Mouse (Mus musculus): ENCODE results near the gene Dnaaf2. TPM values are rescaled to one million over a fixed set of nuclear protein-coding genes. Genes with fewer than 3 reads are reported as not detected.
"Not testable (repeated sequence)": the region's sequence is repeated elsewhere in the genome, so short reads cannot be mapped to it uniquely, and the experiment has no call there.

The Dnaaf2 gene
- polyA plus RNA-seq, 1 experiment from 2014 or later = 16.3 TPM

- Histone ChIP-seq H3K27me3 (ENCODE audit: poor library complexity, severe bottlenecking) (no peaks in the 10 kb centered on the region), H3K4me1 (peaks cover 26% of the 10 kb centered on the region), H3K4me3 (peak within 1 kb of the TSS; percentile 94), H3K27ac (peak within 1 kb of the TSS; percentile 99), H3K9me3 (no peaks in the 10 kb centered on the region), H3K36me3 (replicated peaks) (peaks cover 18% of the 10 kb centered on the region)
- under 1% methylated on average over 40 of the region's 40 CpGs for WGBS
- DNase-seq (ENCODE audit: extremely low spot score, low spot score) = peak; percentile 88
These were observed 29.6 kb downstream of the Dnaaf2 start, which contains the start of gene Lrr1 for GRCm38 (mm10) chr12:69168461-69169106. Gene Lrr1 (plus strand): TSS chr12:69168814.

DNA sequence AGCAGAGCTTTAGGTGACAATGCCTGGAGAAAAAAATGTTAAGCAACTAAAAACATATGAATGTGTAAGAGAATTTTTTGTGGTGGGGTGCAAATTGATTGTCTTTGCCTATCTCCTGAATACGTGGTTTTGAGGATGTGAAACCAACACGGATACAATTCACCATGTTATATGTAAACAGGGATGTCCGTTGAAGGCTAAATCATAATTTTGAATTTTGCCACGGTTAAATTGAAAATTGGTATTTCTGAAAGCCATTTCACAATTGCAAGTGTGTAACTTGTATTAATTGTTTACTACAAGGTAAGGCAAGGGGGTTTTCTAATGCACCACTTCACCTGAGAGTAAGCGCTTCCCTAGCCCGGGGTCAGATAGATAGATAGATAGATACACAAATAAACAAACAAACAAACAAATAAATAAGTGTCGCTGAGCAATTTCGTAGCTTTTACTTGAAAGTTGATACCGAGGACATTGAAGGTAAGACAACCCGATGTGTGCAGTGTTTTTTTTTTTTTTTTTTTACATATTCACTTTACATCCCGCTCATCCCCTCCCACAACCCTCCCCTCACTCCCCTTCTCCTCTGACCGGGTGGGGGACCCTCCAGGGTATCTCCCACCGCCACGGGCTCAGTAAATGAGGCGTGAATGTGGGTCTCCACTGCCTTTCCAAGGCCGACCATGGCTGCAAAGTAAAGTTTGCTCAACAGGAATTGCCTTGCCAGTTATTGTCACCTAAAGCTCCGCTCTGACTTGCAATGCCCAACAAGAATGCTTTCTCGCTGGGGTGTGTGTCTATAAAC lies 30.4 kb downstream of the Dnaaf2 start:
- 9% methylated on average over 18 of the region's 18 CpGs for WGBS
- H3K4me1 ChIP-seq = peaks cover 26% of the 10 kb centered on the region
- peak overlapping the region; percentile 94 for H3K4me3 ChIP-seq
- peak overlapping the region; percentile 99 for H3K27ac ChIP-seq
- H3K36me3 ChIP-seq (replicated peaks) = peaks cover 11% of the 10 kb centered on the region
- H3K9me3 ChIP-seq = no peaks in the 10 kb centered on the region
- DNase-seq (ENCODE audit: extremely low spot score, low spot score) = no peak
- H3K27me3 ChIP-seq (ENCODE audit: poor library complexity, severe bottlenecking) = no peaks in the 10 kb centered on the region

DNA sequence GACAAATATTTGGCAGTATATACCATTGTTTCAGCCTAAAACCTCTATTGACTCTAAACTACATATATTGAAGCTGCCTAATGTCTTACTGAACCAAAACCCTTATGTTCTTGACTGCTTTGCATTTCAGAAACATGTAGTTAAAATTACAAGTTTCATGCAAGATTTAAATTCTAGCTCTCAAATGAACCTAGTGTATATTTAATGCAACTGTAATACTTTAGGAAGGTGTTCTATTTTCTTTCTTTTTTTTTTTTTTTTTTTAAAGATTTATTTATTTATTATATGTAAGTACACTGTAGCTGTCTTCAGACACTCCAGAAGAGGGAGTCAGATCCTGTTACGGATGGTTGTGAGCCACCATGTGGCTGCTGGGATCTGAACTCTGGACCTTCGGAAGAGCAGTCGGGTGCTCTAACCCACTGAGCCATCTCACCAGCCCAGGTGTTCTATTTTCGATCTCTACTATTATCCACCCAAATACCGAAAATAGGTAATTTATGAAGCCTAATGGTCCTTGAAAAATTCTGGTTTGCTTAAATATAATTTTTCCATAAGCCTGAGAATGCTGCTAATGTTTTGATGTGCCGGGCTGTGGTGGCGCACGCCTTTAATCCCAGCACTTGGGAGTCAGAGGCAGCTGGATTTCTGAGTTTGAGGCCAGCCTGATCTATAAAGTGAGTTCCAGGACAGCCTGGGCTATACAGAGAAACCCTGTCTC lies 31.2 kb downstream of the Dnaaf2 start:
- not testable (repeated sequence) for H3K4me3 ChIP-seq; H3K9me3 ChIP-seq; H3K27ac ChIP-seq; H3K36me3 ChIP-seq (replicated peaks); DNase-seq (ENCODE audit: extremely low spot score, low spot score); H3K27me3 ChIP-seq (ENCODE audit: poor library complexity, severe bottlenecking)
- 70% methylated on average over 8 of the region's 8 CpGs for WGBS
- H3K4me1 ChIP-seq = peaks cover 26% of the 10 kb centered on the region

DNA sequence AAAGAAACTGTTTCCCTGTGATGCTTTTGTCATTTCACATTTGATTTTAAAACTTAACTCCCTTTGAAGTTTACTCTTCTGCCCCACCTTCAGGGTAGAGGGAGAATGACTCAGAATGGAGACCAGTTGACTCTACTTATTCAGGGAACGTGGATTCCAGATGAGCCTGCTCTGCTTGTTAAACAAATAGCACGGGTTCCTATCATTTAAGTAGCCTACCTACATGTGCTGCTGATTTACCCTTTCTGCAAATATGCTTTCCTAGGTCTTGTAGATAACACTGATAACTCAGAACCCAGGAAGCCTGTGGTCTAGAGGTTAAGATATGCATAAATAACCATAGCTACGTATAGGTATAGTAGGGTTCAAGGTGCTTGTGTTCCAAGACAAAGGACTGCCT lies 33.3 kb downstream of the Dnaaf2 start:
- H3K27ac ChIP-seq = no peak overlapping the region
- no peak overlapping the region for H3K4me3 ChIP-seq
- H3K4me1 ChIP-seq = peaks cover 19% of the 10 kb centered on the region
- no peaks in the 10 kb centered on the region for H3K9me3 ChIP-seq
- H3K36me3 ChIP-seq (replicated peaks) = no peaks in the 10 kb centered on the region
- WGBS = 66% methylated on average over 3 of the region's 3 CpGs
- DNase-seq (ENCODE audit: extremely low spot score, low spot score) = no peak
- no peaks in the 10 kb centered on the region for H3K27me3 ChIP-seq (ENCODE audit: poor library complexity, severe bottlenecking)

GRCm38 (mm10) chr12:69163586-69163985 lies 34.6 kb downstream of the Dnaaf2 start:
- 89% methylated on average over 4 of the region's 4 CpGs for WGBS

DNA sequence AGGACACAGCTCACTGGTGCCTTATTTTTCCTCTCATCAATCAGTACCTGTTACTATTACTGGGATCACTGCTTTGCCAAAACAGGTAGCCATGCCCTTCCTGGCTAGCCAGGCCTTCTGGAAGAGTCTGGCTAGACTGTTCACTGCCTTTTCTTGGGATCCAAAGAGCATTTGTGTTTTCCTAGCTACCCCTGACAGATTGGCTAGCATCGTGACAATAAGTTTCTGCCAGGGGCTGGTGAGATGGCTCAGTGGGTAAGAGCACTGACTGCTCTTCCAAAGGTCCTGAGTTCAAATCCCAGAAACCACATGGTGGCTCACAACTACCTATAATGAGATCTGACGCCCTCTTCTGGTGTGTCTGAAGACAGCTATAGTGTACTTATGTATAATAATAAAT lies 37.6 kb downstream of the Dnaaf2 start:
- not testable (repeated sequence) for DNase-seq (ENCODE audit: extremely low spot score, low spot score); H3K27me3 ChIP-seq (ENCODE audit: poor library complexity, severe bottlenecking); H3K4me1 ChIP-seq; H3K9me3 ChIP-seq; H3K4me3 ChIP-seq; H3K27ac ChIP-seq
- H3K36me3 ChIP-seq (replicated peaks) = peaks cover 24% of the 10 kb centered on the region
- 86% methylated on average over 2 of the region's 2 CpGs for WGBS

More at GRCm38 (mm10) chr12:69163586-69163985, 34.6 kb downstream of the Dnaaf2 start:
- not testable (repeated sequence) for H3K4me1 ChIP-seq; H3K9me3 ChIP-seq; H3K27me3 ChIP-seq (ENCODE audit: poor library complexity, severe bottlenecking); DNase-seq (ENCODE audit: extremely low spot score, low spot score); H3K27ac ChIP-seq; H3K4me3 ChIP-seq; H3K36me3 ChIP-seq (replicated peaks)

- H3K4me3 ChIP-seq = peak overlapping the region; percentile 32
- no peaks in the 10 kb centered on the region for H3K27me3 ChIP-seq (ENCODE audit: poor library complexity, severe bottlenecking)
- DNase-seq (ENCODE audit: extremely low spot score, low spot score) = no peak
- peaks cover 9% of the 10 kb centered on the region for H3K4me1 ChIP-seq
- peaks cover 31% of the 10 kb centered on the region for H3K36me3 ChIP-seq (replicated peaks)
- no peaks in the 10 kb centered on the region for H3K9me3 ChIP-seq
- 7% methylated on average over 9 of the region's 9 CpGs for WGBS
- no peak overlapping the region for H3K27ac ChIP-seq
These were observed 38.7 kb downstream of the Dnaaf2 start for GRCm38 (mm10) chr12:69159578-69159940.

- not testable (repeated sequence) for H3K9me3 ChIP-seq; H3K27me3 ChIP-seq (ENCODE audit: poor library complexity, severe bottlenecking); H3K4me1 ChIP-seq
- WGBS = under 1% methylated on average over 60 of the region's 68 CpGs
- Histone ChIP-seq H3K27ac (peak within 1 kb of the TSS; percentile 97), H3K4me3 (peak within 1 kb of the TSS; percentile 84), H3K36me3 (replicated peaks) (peaks cover 32% of the 10 kb centered on the region)
- peak; percentile 99 for DNase-seq (ENCODE audit: extremely low spot score, low spot score)
These were observed 39.3 kb downstream of the Dnaaf2 start, which contains the start of gene Rps29 for GRCm38 (mm10) chr12:69158765-69159577. Gene Rps29 (minus strand): TSS chr12:69159186.

- under 1% methylated on average over 19 of the region's 19 CpGs for WGBS
- peak overlapping the region; percentile 84 for H3K4me3 ChIP-seq
- peak overlapping the region; percentile 97 for H3K27ac ChIP-seq
- peaks cover 32% of the 10 kb centered on the region for H3K36me3 ChIP-seq (replicated peaks)
- no peaks in the 10 kb centered on the region for H3K27me3 ChIP-seq (ENCODE audit: poor library complexity, severe bottlenecking)
- no peaks in the 10 kb centered on the region for H3K9me3 ChIP-seq
- H3K4me1 ChIP-seq = peaks cover 9% of the 10 kb centered on the region
- no peak for DNase-seq (ENCODE audit: extremely low spot score, low spot score)
These were observed 39.9 kb downstream of the Dnaaf2 start for GRCm38 (mm10) chr12:69158366-69158764.

DNA sequence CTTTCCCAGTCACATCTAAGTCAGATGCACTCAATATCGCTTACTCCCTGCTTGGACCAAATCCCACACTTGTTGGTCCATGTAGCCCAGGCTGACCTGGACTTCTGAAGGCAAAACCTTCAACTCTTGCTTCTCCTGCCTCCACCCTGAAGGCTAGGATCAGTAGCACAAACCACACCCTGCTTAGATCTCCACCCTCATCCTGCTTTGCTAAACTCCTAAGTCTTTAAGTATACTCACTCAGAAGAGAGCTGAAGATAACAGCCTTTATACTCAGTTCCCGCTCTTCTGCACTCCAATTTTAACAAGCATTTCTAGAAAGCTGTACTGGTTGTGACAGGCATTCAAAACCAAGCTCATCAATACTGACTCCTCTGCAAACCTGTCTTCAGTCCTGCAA lies 41.1 kb downstream of the Dnaaf2 start:
- Histone ChIP-seq H3K27me3 (ENCODE audit: poor library complexity, severe bottlenecking) (no peaks in the 10 kb centered on the region), H3K4me1 (peaks cover 9% of the 10 kb centered on the region), H3K4me3 (peak overlapping the region; percentile 84; the same call in 1 of the 2 replicates), H3K36me3 (replicated peaks) (peaks cover 32% of the 10 kb centered on the region), H3K27ac (no peak overlapping the region), H3K9me3 (no peaks in the 10 kb centered on the region)
- no peak for DNase-seq (ENCODE audit: extremely low spot score, low spot score)
- 92% methylated on average over 2 of the region's 2 CpGs for WGBS

DNA sequence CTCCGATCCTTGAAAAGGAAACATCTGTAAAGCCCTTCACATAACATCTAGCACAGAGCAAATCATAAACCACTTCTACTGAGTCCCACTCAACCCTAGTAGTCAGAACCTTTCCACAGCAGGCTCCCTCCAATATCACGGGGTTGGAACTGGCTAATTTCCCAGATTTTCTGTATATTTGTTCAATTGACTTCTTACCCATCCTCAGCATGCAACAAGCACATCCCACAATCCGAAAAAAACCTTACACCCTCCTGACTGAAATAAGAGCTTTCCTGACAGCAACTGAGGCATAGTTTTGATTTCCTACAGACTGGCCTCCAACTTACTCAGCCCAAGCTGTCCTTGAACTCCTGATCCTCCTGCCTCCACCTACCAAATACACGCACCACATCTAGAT lies 41.8 kb downstream of the Dnaaf2 start:
- Histone ChIP-seq H3K36me3 (replicated peaks) (peaks cover 32% of the 10 kb centered on the region), H3K27ac (no peak overlapping the region), H3K4me3 (no peak overlapping the region), H3K27me3 (ENCODE audit: poor library complexity, severe bottlenecking) (no peaks in the 10 kb centered on the region), H3K4me1 (peaks cover 9% of the 10 kb centered on the region), H3K9me3 (no peaks in the 10 kb centered on the region)
- WGBS = 84% methylated on average over 4 of the region's 4 CpGs
- DNase-seq (ENCODE audit: extremely low spot score, low spot score) = no peak

GRCm38 (mm10) chr12:69155923-69156322 lies 42.3 kb downstream of the Dnaaf2 start:
- Histone ChIP-seq H3K27ac (no peak overlapping the region), H3K36me3 (replicated peaks) (peaks cover 32% of the 10 kb centered on the region), H3K9me3 (no peaks in the 10 kb centered on the region), H3K4me1 (peaks cover 9% of the 10 kb centered on the region), H3K27me3 (ENCODE audit: poor library complexity, severe bottlenecking) (no peaks in the 10 kb centered on the region), H3K4me3 (no peak overlapping the region)
- WGBS = 92% methylated on average over 2 of the region's 2 CpGs
- no peak for DNase-seq (ENCODE audit: extremely low spot score, low spot score)

All from forebrain, embryonic 10.5 days (tissue).